Mouse (Mus musculus) forebrain, embryonic 14.5 days (tissue): Measurements from ENCODE around the gene Luc7l3. TPM values are rescaled to one million over a fixed set of nuclear protein-coding genes. Genes with fewer than 3 reads are reported as not detected.
A peak's percentile ranks its signal among the peaks of the same experiment; 100 is the strongest.

Source experiments
- ATAC-seq: fragments of 200-750 bp; cut with Nextera tagmentation; 2 replicates; pipeline ENCODE4 v1.8.0; 2017; ENCODE audit warnings: mild to moderate bottlenecking, moderate library complexity
- DNase-seq: peaks from one replicate; pipeline ENCODE4 v3.0.0-alpha.2; 2015; ENCODE audit warnings: low spot score
- H3K27ac ChIP-seq: fragments of 300-500 bp; sonication (generic); 2 replicates; pipeline ENCODE4 v1.5.1; 2014; ENCODE audit warnings: low read depth, mild to moderate bottlenecking, control low read depth, low read length, moderate library complexity
- H3K27me3 ChIP-seq: fragments of 300-500 bp; sonication (generic); replicated peaks from 2 replicates; pipeline ENCODE4 v1.6.1; 2014; ENCODE audit warnings: low read length, control low read depth, mixed read lengths; ENCODE audit not compliant: control insufficient read depth, insufficient read depth
- H3K36me3 ChIP-seq: fragments of 300-500 bp; sonication (generic); 2 replicates; pipeline ENCODE4 v1.6.1; 2014; ENCODE audit warnings: low read length, control low read depth; ENCODE audit not compliant: control insufficient read depth, insufficient read depth
- H3K4me1 ChIP-seq: fragments of 300-500 bp; sonication (generic); 2 replicates; pipeline ENCODE4 v1.6.1; 2014; ENCODE audit warnings: antibody characterized with exemption, low read length, control low read depth; ENCODE audit not compliant: control insufficient read depth, insufficient read depth
- H3K4me2 ChIP-seq: fragments of 300-500 bp; sonication (generic); 2 replicates; pipeline ENCODE4 v1.6.1; 2014; ENCODE audit warnings: mild to moderate bottlenecking, control low read depth, low read length
- H3K4me3 ChIP-seq: fragments of 300-500 bp; sonication (generic); 2 replicates; pipeline ENCODE4 v1.5.1; 2014; ENCODE audit warnings: low read depth, low read length, control low read depth
- H3K9ac ChIP-seq: fragments of 300-500 bp; sonication (generic); 2 replicates; pipeline ENCODE4 v1.6.1; 2014; ENCODE audit warnings: mild to moderate bottlenecking, low read length, control low read depth, moderate library complexity
- H3K9me3 ChIP-seq: fragments of 300-500 bp; sonication (generic); replicated peaks from 2 replicates; pipeline ENCODE4 v1.6.1; 2016; ENCODE audit warnings: low read length, control low read depth, mixed read lengths; ENCODE audit not compliant: control insufficient read depth
- WGBS: fragments of 180-500 bp; shearing (Covaris S2); extraction: QIAGEN DNeasy Blood & Tissue Kit; methylation state at CpG from one replicate; pipeline ENCODE4 v1.1.7; 2014; 5-methylcytosine and 5-hydroxymethylcytosine counted together
- polyA plus RNA-seq: library from polyadenylated mRNA; unstranded; fragments of >200 nt; fragmentation: Nextera tagmentation; extraction: Ambion mirVana; gene quantifications from 2 replicates; pipeline ENCODE4 v1.2.1, GENCODE M21; 2014

Gene Luc7l3
- polyA plus RNA-seq, 1 experiment from 2014 or later, result 89.6 TPM

GRCm38 (mm10) chr11:94259814-94260213 is 62.0 kb downstream of the Luc7l3 start:
- Histone ChIP-seq H3K27ac (no peak overlapping the region), H3K4me3 (no peak overlapping the region), H3K36me3 (no peaks in the 10 kb centered on the region), H3K4me1 (no peaks in the 10 kb centered on the region), H3K27me3 (no peaks in the 10 kb centered on the region), H3K9ac (no peak overlapping the region), H3K4me2 (no peak overlapping the region), H3K9me3 (no peaks in the 10 kb centered on the region)
- DNase-seq (no peak), ATAC-seq (no peak)
- 44% methylated on average over 4 of the region's 4 CpGs for WGBS

- no peak overlapping the region for H3K4me2 ChIP-seq
- no peaks in the 10 kb centered on the region for H3K36me3 ChIP-seq
- no peaks in the 10 kb centered on the region for H3K27me3 ChIP-seq
- H3K4me3 ChIP-seq, result no peak overlapping the region
- H3K4me1 ChIP-seq, result no peaks in the 10 kb centered on the region
- DNase-seq (peak; percentile 67), ATAC-seq (peak; percentile 79)
- H3K9ac ChIP-seq, result no peak overlapping the region
- no peak overlapping the region for H3K27ac ChIP-seq
- H3K9me3 ChIP-seq, result no peaks in the 10 kb centered on the region
- 42% methylated on average over 14 of the region's 14 CpGs for WGBS
Observed at GRCm38 (mm10) chr11:94257987-94258386, 63.8 kb downstream of the Luc7l3 start.

GRCm38 (mm10) chr11:94255733-94256132 is 66.1 kb downstream of the Luc7l3 start:
- no peaks in the 10 kb centered on the region for H3K27me3 ChIP-seq
- no peaks in the 10 kb centered on the region for H3K36me3 ChIP-seq
- peak; percentile 56 for DNase-seq
- no peaks in the 10 kb centered on the region for H3K4me1 ChIP-seq
- ATAC-seq, result peak; percentile 55
- H3K4me2 ChIP-seq, result no peak overlapping the region
- H3K9ac ChIP-seq, result no peak overlapping the region
- 45% methylated on average over 5 of the region's 5 CpGs for WGBS
- H3K4me3 ChIP-seq, result no peak overlapping the region
- H3K27ac ChIP-seq, result no peak overlapping the region
- no peaks in the 10 kb centered on the region for H3K9me3 ChIP-seq

GRCm38 (mm10) chr11:94253691-94254090 is 68.1 kb downstream of the Luc7l3 start:
- Histone ChIP-seq H3K27me3 (no peaks in the 10 kb centered on the region), H3K36me3 (no peaks in the 10 kb centered on the region), H3K9ac (no peak overlapping the region), H3K4me2 (no peak overlapping the region), H3K9me3 (no peaks in the 10 kb centered on the region), H3K27ac (no peak overlapping the region), H3K4me1 (no peaks in the 10 kb centered on the region), H3K4me3 (no peak overlapping the region)
- DNase-seq (no peak), ATAC-seq (no peak)
- 89% methylated on average over 10 of the region's 10 CpGs for WGBS

GRCm38 (mm10) chr11:94253156-94253555 is 68.6 kb downstream of the Luc7l3 start:
- Histone ChIP-seq H3K4me2 (no peak overlapping the region), H3K4me3 (no peak overlapping the region), H3K27ac (no peak overlapping the region), H3K36me3 (no peaks in the 10 kb centered on the region), H3K27me3 (no peaks in the 10 kb centered on the region), H3K9me3 (no peaks in the 10 kb centered on the region), H3K4me1 (no peaks in the 10 kb centered on the region), H3K9ac (no peak overlapping the region)
- WGBS, result 90% methylated on average over 9 of the region's 9 CpGs
- no peak for DNase-seq
- no peak for ATAC-seq

- Histone ChIP-seq H3K27me3 (no peaks in the 10 kb centered on the region), H3K9me3 (no peaks in the 10 kb centered on the region), H3K4me2 (no peak overlapping the region), H3K36me3 (no peaks in the 10 kb centered on the region), H3K9ac (no peak overlapping the region), H3K4me3 (no peak overlapping the region), H3K4me1 (peaks cover 33% of the 10 kb centered on the region), H3K27ac (peak overlapping the region; percentile 62)
- WGBS, result 72% methylated on average over 8 of the region's 8 CpGs
- DNase-seq (no peak), ATAC-seq (no peak)
Observed at GRCm38 (mm10) chr11:94246789-94247061, 75.1 kb downstream of the Luc7l3 start.

- peak within 1 kb of the TSS; percentile 62 for H3K27ac ChIP-seq
- no peaks in the 10 kb centered on the region for H3K9me3 ChIP-seq
- ATAC-seq (peak; percentile 92), DNase-seq (peak; percentile 84)
- no peaks in the 10 kb centered on the region for H3K36me3 ChIP-seq
- no peak within 1 kb of the TSS for H3K9ac ChIP-seq
- H3K4me2 ChIP-seq, result no peak within 1 kb of the TSS
- no peak within 1 kb of the TSS for H3K4me3 ChIP-seq
- no peaks in the 10 kb centered on the region for H3K27me3 ChIP-seq
- peaks cover 33% of the 10 kb centered on the region for H3K4me1 ChIP-seq
- WGBS, result 36% methylated on average over 17 of the region's 17 CpGs
Observed at GRCm38 (mm10) chr11:94245955-94246788, 75.6 kb downstream of the Luc7l3 start, which contains the start of gene Wfikkn2. Gene Wfikkn2 (minus strand): TSS chr11:94246005.

- no peak overlapping the region for H3K4me2 ChIP-seq
- no peaks in the 10 kb centered on the region for H3K27me3 ChIP-seq
- H3K4me1 ChIP-seq, result peaks cover 33% of the 10 kb centered on the region
- 63% methylated on average over 9 of the region's 9 CpGs for WGBS
- ATAC-seq (no peak), DNase-seq (no peak)
- H3K4me3 ChIP-seq, result no peak overlapping the region
- H3K9ac ChIP-seq, result no peak overlapping the region
- H3K36me3 ChIP-seq, result no peaks in the 10 kb centered on the region
- no peak overlapping the region for H3K27ac ChIP-seq
- H3K9me3 ChIP-seq, result no peaks in the 10 kb centered on the region
Observed at GRCm38 (mm10) chr11:94244385-94244784, 77.4 kb downstream of the Luc7l3 start.

- H3K27me3 ChIP-seq, result no peaks in the 10 kb centered on the region
- 38% methylated on average over 15 of the region's 15 CpGs for WGBS
- no peak overlapping the region for H3K27ac ChIP-seq
- H3K4me1 ChIP-seq, result peaks cover 33% of the 10 kb centered on the region
- ATAC-seq (no peak; the same call in 1 of the 2 replicates), DNase-seq (no peak)
- H3K9ac ChIP-seq, result peak overlapping the region; percentile 54; the same call in 1 of the 2 replicates
- H3K9me3 ChIP-seq, result no peaks in the 10 kb centered on the region
- H3K4me2 ChIP-seq, result peak overlapping the region; percentile 47
- peak overlapping the region; percentile 17; the same call in 1 of the 2 replicates for H3K4me3 ChIP-seq
- H3K36me3 ChIP-seq, result no peaks in the 10 kb centered on the region
Observed at GRCm38 (mm10) chr11:94243422-94244180, 78.2 kb downstream of the Luc7l3 start.
